Mouse (Mus musculus) right cerebral cortex, adult 2 months (tissue): Measurements from ENCODE around the gene Pbx2.
"Not testable (repeated sequence)": the region's sequence is repeated elsewhere in the genome, so short reads cannot be mapped to it uniquely, and the experiment has no call there.

Source experiments
- DNase-seq, 2 experiments: peaks; one replicate each; pipeline ENCODE4 v3.0.0; 2021 to 2022; ENCODE audit warnings: low spot score in 2 of 2

Pbx2 gene

DNA sequence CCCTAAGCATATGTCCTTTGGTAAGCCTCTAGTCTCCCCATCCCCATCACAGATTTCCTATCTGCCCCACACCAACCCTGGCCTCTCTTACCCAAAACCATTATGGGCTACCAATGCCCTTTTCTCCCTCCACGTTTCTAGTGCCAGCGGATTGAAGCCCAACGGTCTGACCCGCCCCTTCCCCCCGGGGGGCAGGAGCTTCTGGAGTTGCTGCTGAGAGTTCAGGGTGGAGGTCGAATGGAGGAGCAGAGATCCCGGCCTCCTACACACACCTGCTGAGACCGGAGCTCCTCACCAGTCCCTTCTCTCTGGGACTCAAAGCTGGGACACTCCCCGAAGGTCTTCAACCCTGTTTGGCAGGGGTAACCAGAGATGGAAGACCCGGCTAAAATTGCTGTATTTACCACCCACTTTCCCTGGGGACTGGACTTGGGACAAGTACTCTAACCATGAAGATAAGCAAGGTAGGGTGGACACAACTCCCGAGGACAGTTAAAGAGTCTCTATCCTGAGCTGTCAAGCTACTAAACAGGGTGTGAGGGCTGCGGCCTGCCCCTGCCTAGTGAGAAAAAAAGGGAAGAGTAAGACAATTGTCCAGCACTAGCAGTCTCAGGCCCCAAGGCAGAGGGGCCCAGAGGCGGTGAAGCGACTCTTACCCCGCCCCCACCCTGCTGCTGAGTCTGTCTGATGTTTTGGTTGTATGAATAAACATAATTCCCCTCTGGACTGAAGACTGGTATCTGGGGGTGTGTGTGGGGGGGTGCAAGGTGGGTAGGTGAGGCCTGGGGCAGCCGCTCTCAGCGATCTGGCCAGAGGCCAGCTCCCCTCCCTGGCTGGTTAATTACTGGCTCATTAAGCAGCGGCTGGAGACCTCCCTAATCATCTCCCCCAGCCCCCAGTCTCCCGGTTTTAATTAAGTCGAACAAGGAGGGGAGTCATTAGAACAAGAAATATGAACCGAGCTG is at the start of gene Pbx2:
Gene Pbx2 (plus strand): TSS at position 238 of the 965 bp plus-strand sequence.
- DNase-seq: no peak

DNA sequence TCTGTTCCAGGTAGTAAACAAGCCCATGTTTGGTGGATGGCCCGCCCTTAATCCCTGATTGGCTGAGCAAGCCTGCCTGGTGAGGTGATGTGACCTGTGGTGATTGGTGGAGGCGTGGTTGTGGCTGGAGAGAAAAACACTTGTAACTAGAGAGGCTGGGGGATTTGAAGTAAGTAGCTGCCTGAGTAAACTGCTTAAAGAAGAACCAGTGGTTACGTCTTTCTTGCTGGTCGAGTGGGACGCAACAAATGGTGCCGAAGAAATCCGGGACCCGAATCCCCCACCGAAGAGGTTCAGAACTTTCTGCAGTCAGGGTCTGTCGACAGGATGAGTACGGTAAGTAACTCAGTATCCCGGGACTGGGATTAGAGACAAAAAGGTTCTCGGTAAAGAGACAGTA is 47.5 kb upstream of the Pbx2 start:
- not testable (repeated sequence) for DNase-seq

DNA sequence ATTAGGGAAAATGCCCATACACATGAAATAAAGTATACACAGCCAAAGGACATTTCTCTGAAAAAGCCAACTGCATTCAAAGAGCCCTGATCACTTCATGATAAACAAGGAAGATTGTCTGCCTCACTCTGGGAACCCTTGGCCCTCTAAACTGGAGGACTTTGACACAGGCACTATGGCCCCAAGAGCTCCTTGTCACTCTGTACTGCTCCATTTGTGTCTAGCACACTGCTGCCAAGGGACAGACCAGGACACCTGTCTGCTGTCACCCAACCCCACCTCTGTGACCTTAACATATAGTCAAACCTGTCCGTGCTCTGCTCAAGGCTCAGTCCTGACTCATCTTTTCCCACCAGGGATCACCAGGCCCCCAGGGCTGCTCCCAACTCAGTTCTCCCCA is 44.3 kb upstream of the Pbx2 start:
- no peak for DNase-seq

DNA sequence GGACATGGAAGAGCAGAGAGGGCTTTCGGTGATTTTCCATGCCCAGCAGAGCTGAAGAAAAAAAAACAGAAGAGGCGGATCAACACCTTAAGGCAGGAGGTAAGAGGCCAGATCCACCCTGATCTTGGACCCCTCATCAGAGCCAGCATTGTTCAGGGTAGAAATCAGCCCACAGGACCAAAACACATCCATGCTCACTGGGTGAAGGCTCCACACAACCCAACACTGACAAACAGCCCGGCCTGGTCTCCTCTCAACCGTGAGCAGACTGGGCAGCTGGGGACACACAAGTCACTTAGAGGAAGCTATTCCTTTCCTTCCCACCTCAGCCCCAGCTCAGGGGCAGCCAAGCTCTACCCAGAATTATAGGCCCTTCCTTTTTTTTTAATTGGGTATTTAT is 43.5 kb upstream of the Pbx2 start:
- no peak for DNase-seq

DNA sequence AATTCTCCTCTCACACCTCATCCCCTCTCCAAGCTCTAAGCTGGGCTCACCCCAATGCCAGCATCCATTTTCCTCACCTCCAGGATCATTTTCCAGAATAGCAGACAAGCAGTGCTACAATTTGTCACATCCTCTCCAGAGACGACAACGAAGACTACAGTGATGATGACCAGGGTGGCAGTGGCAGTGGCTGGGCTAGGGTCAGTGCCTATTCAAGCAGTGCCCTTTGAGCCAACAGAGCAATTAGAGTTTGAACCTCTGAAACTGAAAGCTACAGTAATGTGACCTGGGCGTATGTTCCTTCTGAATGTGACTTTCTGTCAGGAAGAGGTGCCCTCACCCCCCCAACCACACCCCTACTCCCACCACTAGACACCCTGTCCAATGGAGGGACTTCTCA is 41.9 kb upstream of the Pbx2 start:
- DNase-seq: no peak

- DNase-seq: no peak
These were observed 41.2 kb upstream of the Pbx2 start for GRCm38 (mm10) chr17:34549843-34550242.

DNA sequence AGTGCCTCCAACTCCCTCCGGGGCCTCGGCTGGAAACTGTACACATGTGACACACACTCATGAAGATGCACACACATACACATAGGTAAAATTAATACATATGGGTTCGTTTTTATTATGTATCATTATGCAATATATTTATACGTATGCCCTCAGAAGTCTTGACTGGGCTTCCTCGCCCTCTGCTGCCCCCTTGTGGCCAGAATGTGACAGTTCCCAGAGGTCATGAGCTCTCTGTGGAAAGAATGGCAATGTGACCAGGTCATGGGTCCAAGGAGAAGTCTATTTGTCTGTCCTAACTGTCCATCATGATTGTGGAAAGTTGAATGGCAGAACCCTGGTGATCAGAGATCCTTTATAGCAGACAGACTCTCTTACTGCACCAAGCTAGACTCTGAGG is 35.6 kb upstream of the Pbx2 start:
- DNase-seq: peak; percentile 78

DNA sequence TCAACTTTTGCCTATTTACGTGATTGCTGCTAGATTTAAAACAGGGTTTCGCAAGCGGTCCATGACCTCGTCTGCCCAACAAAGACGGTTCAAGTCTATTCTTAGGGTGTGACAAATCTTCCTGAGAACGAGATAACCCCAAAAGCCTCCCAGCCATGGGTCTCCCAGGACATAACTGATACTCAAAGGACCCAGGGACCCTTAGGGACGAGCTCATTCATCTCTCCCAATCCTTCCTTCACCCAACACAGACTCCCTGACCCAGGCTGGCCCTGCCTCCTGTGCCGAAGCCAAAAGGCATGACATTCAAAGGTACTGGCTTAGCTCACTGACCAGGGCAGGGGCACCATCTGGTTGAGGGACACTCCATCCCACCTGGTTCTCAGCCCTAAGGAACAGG is 34.7 kb upstream of the Pbx2 start:
- no peak for DNase-seq

DNA sequence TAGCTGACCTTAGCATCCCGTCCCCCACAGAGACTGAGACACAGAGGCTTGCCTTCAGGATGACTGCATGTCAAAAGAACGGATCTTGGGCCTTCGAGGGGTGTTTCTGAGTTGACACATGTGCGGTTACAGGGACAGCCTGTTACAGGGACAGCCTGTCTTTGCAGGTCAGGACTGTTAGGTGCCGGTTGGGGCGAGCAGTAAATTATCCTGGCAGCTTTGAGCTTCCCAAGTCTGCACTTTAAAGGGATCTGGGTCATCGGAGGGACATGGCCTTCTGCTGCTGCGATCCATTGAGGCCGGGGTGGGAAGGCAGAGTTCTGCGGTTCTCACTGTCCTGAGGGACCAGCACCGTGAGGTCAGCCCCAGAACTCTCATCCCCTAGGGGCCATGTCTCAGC is 33.7 kb upstream of the Pbx2 start:
- DNase-seq: no peak

- no peak for DNase-seq
These were observed 31.9 kb upstream of the Pbx2 start for GRCm38 (mm10) chr17:34559116-34559515.

DNA sequence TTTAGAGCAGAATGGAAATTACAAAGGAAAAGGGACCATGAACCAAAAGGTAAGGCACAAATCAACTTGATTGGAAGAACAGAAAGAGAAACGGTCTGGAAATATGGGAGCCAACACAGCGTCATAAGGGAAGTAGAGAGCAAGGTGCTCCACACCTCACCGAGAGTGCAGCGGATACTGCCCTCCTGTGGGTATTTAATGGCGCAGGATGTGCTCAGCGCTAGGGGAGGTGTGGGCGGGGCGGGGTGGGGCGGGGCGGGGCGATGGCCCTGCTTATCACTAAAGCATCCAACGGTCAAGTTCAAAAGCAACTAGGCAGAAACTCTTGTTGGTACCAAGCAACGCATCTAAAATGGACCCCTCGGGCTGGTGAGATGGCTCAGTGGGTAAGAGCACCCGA is 31.2 kb upstream of the Pbx2 start:
- no peak for DNase-seq

DNA sequence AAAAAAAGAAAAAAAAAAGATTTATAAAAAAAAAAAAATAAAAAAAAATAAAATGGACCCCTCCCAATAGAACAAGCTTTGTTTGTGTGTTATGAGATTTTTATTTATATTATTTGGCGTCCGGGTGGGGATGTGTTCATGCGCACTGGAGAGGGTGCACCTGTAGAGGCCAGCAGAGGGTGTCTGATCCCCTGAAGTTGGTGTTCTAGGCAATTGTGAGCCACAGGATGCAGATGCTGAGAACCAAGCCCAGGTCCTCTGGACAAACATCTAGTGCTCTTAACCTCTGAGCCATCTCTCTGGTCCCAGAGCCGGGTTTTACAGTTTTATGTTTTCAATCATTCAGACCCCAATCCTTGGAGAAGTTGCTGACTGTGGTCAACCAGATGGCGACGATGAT is 30.6 kb upstream of the Pbx2 start:
- DNase-seq: no peak

DNA sequence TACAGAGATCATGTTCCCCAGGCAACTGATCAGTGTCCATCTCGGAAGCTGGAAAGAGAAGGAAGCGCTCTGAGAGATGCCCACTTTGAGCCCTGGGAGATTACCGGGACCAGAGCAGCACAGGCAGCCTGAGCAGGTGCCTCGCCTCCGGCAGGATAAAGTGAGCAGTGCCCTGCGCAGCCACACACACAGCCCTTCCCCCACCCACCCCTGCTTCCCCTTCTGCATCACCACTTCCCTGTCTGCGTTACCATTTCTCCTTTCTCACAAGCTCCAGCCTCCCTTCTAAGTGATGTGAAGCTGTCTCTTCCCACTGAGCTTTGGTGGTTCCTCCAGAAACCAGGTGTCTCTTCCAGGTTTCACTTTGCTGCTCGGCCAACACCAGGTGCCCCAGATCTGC is 29.9 kb upstream of the Pbx2 start:
- DNase-seq: no peak

DNA sequence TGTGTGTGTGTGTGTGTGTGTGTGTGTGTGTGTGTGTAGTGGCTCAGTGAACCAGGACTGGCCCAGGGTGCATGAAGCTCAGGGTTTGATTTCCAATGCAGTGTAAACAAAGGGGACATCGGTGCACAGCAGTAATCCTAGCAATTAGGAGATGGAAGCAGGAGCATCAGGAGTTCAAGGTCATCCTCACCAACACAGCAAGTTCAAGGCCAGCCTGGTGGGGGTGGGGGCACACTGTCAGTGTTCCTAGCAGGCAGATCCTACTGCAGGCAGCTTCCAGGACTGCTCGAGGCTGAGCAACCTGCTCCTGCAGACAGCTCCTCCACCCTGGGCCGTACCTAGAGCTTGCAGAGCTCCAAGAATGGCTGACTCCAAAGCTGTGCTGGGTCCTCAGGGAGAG is 28.5 kb upstream of the Pbx2 start:
- DNase-seq: no peak

- DNase-seq: no peak
These were observed 27.7 kb upstream of the Pbx2 start for GRCm38 (mm10) chr17:34563354-34563753.

- DNase-seq: no peak
These were observed 27.1 kb upstream of the Pbx2 start, which contains the start of gene Notch4 for GRCm38 (mm10) chr17:34564003-34564421. Gene Notch4 (plus strand): TSS chr17:34564268.

GRCm38 (mm10) chr17:34564796-34565195 is 26.3 kb upstream of the Pbx2 start:
- no peak for DNase-seq

- DNase-seq: no peak
These were observed 23.8 kb upstream of the Pbx2 start for GRCm38 (mm10) chr17:34567311-34567710.

- no peak for DNase-seq
These were observed 22.6 kb upstream of the Pbx2 start for GRCm38 (mm10) chr17:34568421-34568820.

DNA sequence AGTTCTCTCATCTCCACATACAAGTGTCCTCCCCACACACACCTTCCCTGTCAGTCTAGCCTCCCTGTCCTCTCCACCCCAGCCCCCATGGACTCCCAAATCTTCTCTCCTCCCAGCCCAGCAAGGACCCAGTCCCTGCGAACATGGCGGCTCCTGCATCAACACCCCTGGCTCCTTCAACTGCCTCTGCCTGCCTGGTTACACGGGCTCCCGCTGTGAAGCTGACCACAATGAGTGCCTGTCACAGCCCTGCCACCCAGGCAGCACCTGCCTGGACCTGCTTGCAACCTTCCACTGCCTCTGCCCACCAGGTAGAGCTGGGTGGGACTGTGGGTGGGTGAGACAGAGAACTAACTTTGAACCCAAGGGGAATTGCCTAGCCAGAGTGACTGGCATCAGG is 21.1 kb upstream of the Pbx2 start:
- DNase-seq: no peak

DNA sequence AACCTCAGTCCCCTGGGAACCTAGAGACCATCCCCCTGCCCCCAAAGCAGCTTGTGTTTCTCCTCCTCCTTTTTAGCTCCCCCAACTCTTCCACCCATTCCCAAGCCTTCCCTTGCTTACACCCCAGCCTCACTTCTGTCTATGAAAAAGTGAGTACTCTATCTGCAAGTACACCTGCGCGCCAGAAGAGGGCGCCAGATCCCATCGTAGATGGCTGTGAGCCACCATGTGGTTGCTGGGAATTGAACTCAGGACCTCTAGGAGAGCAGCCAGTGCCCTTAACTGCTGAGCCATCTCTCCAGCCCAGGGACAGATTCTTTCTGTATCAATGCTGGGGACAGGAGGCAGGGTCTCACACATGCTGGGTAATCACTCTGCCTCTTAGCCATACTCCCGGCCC is 19.2 kb upstream of the Pbx2 start:
- no peak for DNase-seq

DNA sequence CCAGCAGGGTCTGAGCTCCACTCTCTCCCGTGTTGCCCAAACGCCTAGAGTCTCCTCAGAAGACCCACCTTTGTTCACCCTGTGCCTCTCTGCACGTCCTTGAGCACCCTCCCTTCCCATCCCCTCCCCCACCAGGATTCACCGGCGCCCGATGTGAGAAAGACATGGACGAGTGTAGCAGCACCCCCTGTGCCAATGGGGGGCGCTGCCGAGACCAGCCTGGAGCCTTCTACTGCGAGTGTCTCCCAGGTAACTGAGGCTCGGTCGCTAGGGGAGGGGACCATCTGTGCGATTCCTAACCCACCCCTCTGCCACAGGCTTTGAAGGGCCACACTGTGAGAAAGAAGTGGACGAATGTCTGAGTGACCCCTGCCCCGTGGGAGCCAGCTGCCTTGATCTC is 18.7 kb upstream of the Pbx2 start:
- no peak for DNase-seq

DNA sequence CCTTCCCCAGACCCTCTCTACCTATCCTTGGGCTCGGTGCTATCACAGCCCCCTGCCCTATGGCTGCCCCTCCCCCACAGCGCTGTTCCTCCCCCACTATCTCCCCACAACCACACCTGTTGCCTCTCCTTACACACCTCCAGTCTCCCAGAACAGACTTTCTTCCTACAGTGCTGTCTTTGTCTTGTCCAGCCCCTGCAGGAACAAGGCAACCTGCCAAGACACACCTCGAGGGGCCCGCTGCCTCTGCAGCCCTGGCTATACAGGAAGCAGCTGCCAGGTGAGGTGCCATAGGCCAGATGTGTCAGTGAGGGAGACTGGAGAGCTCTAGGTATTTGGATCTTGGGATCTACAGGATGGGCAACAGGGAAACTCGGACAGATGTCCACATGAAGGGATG is 14.5 kb upstream of the Pbx2 start:
- no peak for DNase-seq

GRCm38 (mm10) chr17:34578070-34578469 is 13.0 kb upstream of the Pbx2 start:
- DNase-seq: no peak
